Mouse (Mus musculus): ENCODE measurements around the gene Dysf.

The Dysf gene

GRCm38 (mm10) chr6:84235365-84235764 is 227.0 kb downstream of the Dysf start:
- no peak for DNase-seq

DNA sequence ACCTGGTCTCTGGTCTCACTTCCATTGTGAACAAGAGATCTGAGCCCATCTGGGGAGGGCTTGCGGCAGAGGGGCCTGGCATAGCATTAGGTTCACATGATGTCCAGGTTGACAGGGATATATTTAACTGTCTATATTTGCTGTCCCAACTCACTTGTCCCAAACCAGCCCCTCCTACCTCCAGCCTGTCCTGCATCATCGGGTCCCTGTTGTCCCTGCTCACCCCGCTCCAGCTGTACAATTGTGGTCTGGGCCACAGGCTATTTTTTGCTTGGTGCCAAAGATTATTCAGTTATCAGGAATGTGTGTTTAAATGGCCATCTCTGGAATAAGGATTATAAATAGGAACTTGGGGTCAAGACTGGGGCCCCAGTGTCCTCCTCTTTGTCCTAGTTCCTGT is 235.0 kb downstream of the Dysf start:
- DNase-seq, result no peak

DNA sequence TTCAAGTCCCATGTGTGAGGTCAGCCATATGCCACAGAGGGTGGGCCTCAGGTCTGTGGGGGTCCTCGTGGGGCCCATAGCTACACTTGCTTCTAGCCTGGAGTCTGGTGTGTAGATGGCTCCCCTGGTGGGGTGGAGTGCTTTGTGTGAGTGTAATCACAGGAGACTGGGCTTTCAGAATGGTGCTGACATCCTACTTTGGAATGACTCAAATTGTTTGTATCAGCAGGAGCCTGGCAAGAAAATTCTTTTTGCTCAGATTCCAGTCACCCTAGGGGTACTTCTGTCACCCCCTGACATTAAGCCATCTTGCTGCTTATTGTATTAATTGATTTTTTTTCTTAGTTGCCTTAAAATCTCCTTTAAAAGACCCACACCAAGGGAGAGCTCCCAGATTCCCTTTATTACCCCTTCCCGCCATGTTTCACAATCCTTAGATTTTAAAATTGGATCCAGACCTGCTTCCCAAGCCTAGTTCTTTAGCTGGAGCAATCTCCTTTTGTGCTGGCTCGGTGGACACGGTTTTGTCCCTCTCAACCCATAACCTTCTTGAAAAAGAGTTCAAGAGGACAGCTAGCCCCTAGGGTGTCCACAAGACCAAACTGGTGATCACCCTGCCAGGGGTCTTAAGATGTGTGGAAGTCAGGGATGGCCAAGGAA is 237.8 kb downstream of the Dysf start:
- DNase-seq, result no peak

GRCm38 (mm10) chr6:84246979-84247378 is 238.6 kb downstream of the Dysf start:
- no peak for DNase-seq
